Mouse (Mus musculus) heart, adult 2 months (tissue): ENCODE data around the gene Egfl8. TPM values are rescaled to one million over a fixed set of nuclear protein-coding genes. Genes with fewer than 3 reads are reported as not detected.

Experiments used
- DNase-seq, 2 experiments: peaks; one replicate each; pipeline ENCODE4 v3.0.0; 2021
- H3K27ac ChIP-seq: fragments of 200-600 bp; 2 replicates; pipeline ENCODE4 v1.8.1; 2022
- H3K27me3 ChIP-seq: fragments of 200-500 bp; 2 replicates; pipeline ENCODE4 v1.6.1; 2012; ENCODE audit warnings: mild to moderate bottlenecking, low read length, inconsistent platforms, mixed read lengths; ENCODE audit not compliant: control insufficient read depth, insufficient read depth
- H3K36me3 ChIP-seq: fragments of 200-500 bp; 2 replicates; pipeline ENCODE4 v1.6.1; 2012; ENCODE audit warnings: low read length, inconsistent platforms; ENCODE audit not compliant: control insufficient read depth, insufficient read depth
- H3K4me1 ChIP-seq: fragments of 200-500 bp; 2 replicates; pipeline ENCODE4 v1.6.1; 2011; ENCODE audit warnings: low read length; ENCODE audit not compliant: control insufficient read depth, insufficient read depth
- H3K4me3 ChIP-seq: fragments of 200-600 bp; 2 replicates; pipeline ENCODE4 v1.8.1; 2022
- H3K79me2 ChIP-seq: fragments of 200-500 bp; replicated peaks from 2 replicates; pipeline ENCODE4 v1.6.1; 2012; ENCODE audit warnings: mild to moderate bottlenecking, inconsistent platforms, low read length, moderate library complexity, mixed read lengths; ENCODE audit not compliant: control insufficient read depth, insufficient read depth
- H3K9ac ChIP-seq: fragments of 200-500 bp; 2 replicates; pipeline ENCODE4 v1.6.1; 2012; ENCODE audit warnings: low read depth, mild to moderate bottlenecking, control low read depth, inconsistent platforms, low read length, mixed read lengths
- CTCF ChIP-seq: fragments of 200-600 bp; IDR thresholded peaks from 2 replicates; pipeline ENCODE4 v1.8.1; 2022; ENCODE audit warnings: antibody characterized with exemption, mild to moderate bottlenecking, moderate library complexity
- EP300 ChIP-seq: fragments of 200-500 bp; IDR thresholded peaks from 2 replicates; pipeline ENCODE4 v1.6.1; 2011; ENCODE audit warnings: low read depth, low read length, control low read depth; ENCODE audit not compliant: insufficient read depth
- POLR2A ChIP-seq: fragments of 200-500 bp; IDR thresholded peaks from 2 replicates; pipeline ENCODE4 v1.6.1; 2011; ENCODE audit warnings: mild to moderate bottlenecking, low read depth, low read length, control low read depth; ENCODE audit not compliant: insufficient read depth
- WGBS: fragments of 180-500 bp; shearing (Covaris S2); methylation state at CpG from one replicate; pipeline ENCODE4 v1.1.7; 2018; 5-methylcytosine and 5-hydroxymethylcytosine counted together
- intact Hi-C: fragments of 180-260 bp; cut with DNase I; formaldehyde crosslinking; loops from one replicate; pipeline ENCODE4 v1.15.1; 2025
- long read RNA-seq: library from polyadenylated mRNA; stranded (forward); transcript quantifications from one replicate; pipeline ENCODE4 v2.0.0, GENCODE M21; 2021
- polyA plus RNA-seq: library from polyadenylated mRNA; depleted of rRNA; stranded (reverse); fragments of >200 nt; gene quantifications from 2 replicates; pipeline ENCODE4 v1.2.3, GENCODE M21; 2012; rRNA removed
- total RNA-seq, 2 experiments: library from RNA; stranded (reverse); gene quantifications; 2 replicates each; pipeline ENCODE4 v1.2.3; 2021

The Egfl8 gene
- total RNA-seq = 1 to 10 TPM; 1.2 to 1.8 TPM
- polyA plus RNA-seq = 2.4 and 3.4 TPM in 2 replicates
- long read RNA-seq, partial matches to known transcripts = 0 of 1 reads
- long read RNA-seq, other reads (novel, unspliced or antisense) = 1 of 1 reads

- H3K27ac ChIP-seq = peak within 1 kb of the TSS; percentile 26
- 76% methylated on average over 6 of the region's 6 CpGs for WGBS
These were observed at the start of gene Egfl8 for GRCm38 (mm10) chr17:34615871-34616270. Egfl8 (minus strand) TSS chr17:34615971.

GRCm38 (mm10) chr17:34664472-34664871 is 48.7 kb upstream of the Egfl8 start:
- H3K36me3 ChIP-seq = no peaks in the 10 kb centered on the region
- no peak overlapping the region for H3K27ac ChIP-seq
- 52% methylated on average over 7 of the region's 7 CpGs for WGBS
- peaks cover 10% of the 10 kb centered on the region for H3K4me1 ChIP-seq
- TF ChIP-seq CTCF = no peak
- TF ChIP-seq EP300 = no peak
- TF ChIP-seq POLR2A = no peak
- H3K4me3 ChIP-seq = no peak overlapping the region
- no peaks in the 10 kb centered on the region for H3K79me2 ChIP-seq
- intact Hi-C loops = no loop called here
- no peak for DNase-seq
- no peaks in the 10 kb centered on the region for H3K27me3 ChIP-seq
- H3K9ac ChIP-seq = no peak overlapping the region

More at GRCm38 (mm10) chr17:34615871-34616270, at the start of gene Egfl8:
- intact Hi-C loops = loop anchor here (5.0 kb wide), 1 partner anchor 59 kb away; no protein-coding TSS in a partner anchor
- DNase-seq = no peak
- Histone ChIP-seq H3K36me3 (no peaks in the 10 kb centered on the region), H3K79me2 (no peaks in the 10 kb centered on the region), H3K27me3 (no peaks in the 10 kb centered on the region), H3K9ac (no peak within 1 kb of the TSS), H3K4me1 (no peaks in the 10 kb centered on the region), H3K4me3 (no peak within 1 kb of the TSS)
- TF ChIP-seq POLR2A (no peak), EP300 (no peak), CTCF (no peak)

GRCm38 (mm10) chr17:34663558-34663957 is 47.8 kb upstream of the Egfl8 start:
- intact Hi-C loops = no loop called here
- no peak overlapping the region; the same call in 1 of the 2 replicates for H3K27ac ChIP-seq
- 53% methylated on average over 1 of the region's 1 CpGs for WGBS

GRCm38 (mm10) chr17:34662978-34663377 is 47.2 kb upstream of the Egfl8 start:
- 86% methylated on average over 8 of the region's 8 CpGs for WGBS
- no peak overlapping the region for H3K9ac ChIP-seq
- H3K36me3 ChIP-seq = no peaks in the 10 kb centered on the region
- H3K27ac ChIP-seq = peak overlapping the region; percentile 18; the same call in 1 of the 2 replicates
- peaks cover 13% of the 10 kb centered on the region for H3K4me1 ChIP-seq
- intact Hi-C loops = no loop called here
- H3K4me3 ChIP-seq = no peak overlapping the region
- H3K27me3 ChIP-seq = no peaks in the 10 kb centered on the region
- TF ChIP-seq EP300 (no peak), CTCF (no peak), POLR2A (no peak)
- no peak for DNase-seq
- no peaks in the 10 kb centered on the region for H3K79me2 ChIP-seq

More at GRCm38 (mm10) chr17:34663558-34663957, 47.8 kb upstream of the Egfl8 start:
- H3K27me3 ChIP-seq = no peaks in the 10 kb centered on the region
- peaks cover 13% of the 10 kb centered on the region for H3K4me1 ChIP-seq
- no peaks in the 10 kb centered on the region for H3K79me2 ChIP-seq
- no peak overlapping the region for H3K9ac ChIP-seq
- H3K4me3 ChIP-seq = no peak overlapping the region
- TF ChIP-seq CTCF (no peak), EP300 (no peak), POLR2A (no peak)
- DNase-seq = no peak
- H3K36me3 ChIP-seq = no peaks in the 10 kb centered on the region

GRCm38 (mm10) chr17:34662468-34662867 is 46.7 kb upstream of the Egfl8 start:
- no peak for DNase-seq
- intact Hi-C loops = no loop called here
- no peaks in the 10 kb centered on the region for H3K36me3 ChIP-seq
- H3K79me2 ChIP-seq = no peaks in the 10 kb centered on the region
- 72% methylated on average over 1 of the region's 1 CpGs for WGBS
- H3K27ac ChIP-seq = peak overlapping the region; percentile 18; the same call in 1 of the 2 replicates
- H3K27me3 ChIP-seq = no peaks in the 10 kb centered on the region
- H3K4me3 ChIP-seq = no peak overlapping the region
- TF ChIP-seq CTCF = no peak
- no peak for TF ChIP-seq POLR2A
- no peak for TF ChIP-seq EP300
- peaks cover 14% of the 10 kb centered on the region for H3K4me1 ChIP-seq
- H3K9ac ChIP-seq = no peak overlapping the region

GRCm38 (mm10) chr17:34661121-34661591 is 45.4 kb upstream of the Egfl8 start:
- no peaks in the 10 kb centered on the region for H3K79me2 ChIP-seq
- 2% methylated on average over 19 of the region's 19 CpGs for WGBS
- H3K36me3 ChIP-seq = no peaks in the 10 kb centered on the region
- H3K4me1 ChIP-seq = peaks cover 21% of the 10 kb centered on the region
- peak overlapping the region; percentile 28 for H3K9ac ChIP-seq
- TF ChIP-seq CTCF (no peak), POLR2A (peak; percentile 69; the same call in 1 of the 2 replicates), EP300 (peak; percentile 57; the same call in 1 of the 2 replicates)
- peak; percentile 79 to 86 for DNase-seq
- no peaks in the 10 kb centered on the region for H3K27me3 ChIP-seq
- peak overlapping the region; percentile 85 for H3K27ac ChIP-seq
- intact Hi-C loops = loop anchor here (1.0 kb wide), 1 partner anchor 20 kb away; no protein-coding TSS in a partner anchor
- peak overlapping the region; percentile 44 for H3K4me3 ChIP-seq
